Mouse (Mus musculus) neutrophil, adult 65 days (primary cell): ENCODE measurements around the gene Gpr39. TPM values are rescaled to one million over a fixed set of nuclear protein-coding genes. Genes with fewer than 3 reads are reported as not detected.

Source experiments
- total RNA-seq: library from RNA; stranded (reverse); gene quantifications from 2 replicates; pipeline ENCODE4 v1.2.4, GENCODE M21; 2023

Gpr39 gene
- not detected in 2 replicates for total RNA-seq

GRCm38 (mm10) chr1:125676790-125677273 lies at the start of gene Gpr39:
Gene Gpr39, plus strand, starts transcription at chr1:125676995.

GRCm38 (mm10) chr1:125912601-125913600 lies 236.1 kb downstream of the Gpr39 start, which contains the start of gene Lypd1:
Gene Lypd1, minus strand, starts transcription at chr1:125913101.

Other genes starting within 250 kb of the Gpr39 start
- 999 and 1,031 TPM in 2 replicates for gene Actr3, start 241.3 kb upstream of the Gpr39 start, total RNA-seq
- 5.6 and 6.0 TPM in 2 replicates for gene Slc35f5, start 116.4 kb upstream of the Gpr39 start, total RNA-seq
- not detected in 2 replicates for gene Lypd1, start 236.1 kb downstream of the Gpr39 start, total RNA-seq